Mouse (Mus musculus): ENCODE data around the gene Tmem44. TPM values are rescaled to one million over a fixed set of nuclear protein-coding genes. Genes with fewer than 3 reads are reported as not detected.

The Tmem44 gene
- total RNA-seq, 4 experiments from 2014 or later: 0.82 to 1.6 (median 1.3) TPM

- DNase-seq (ENCODE audit: low spot score in 2 of 2): peak; percentile 37 to 53
Measured at GRCm38 (mm10) chr16:30552621-30553338, 2.1 kb upstream of the Tmem44 start.

- DNase-seq (ENCODE audit: low spot score in 2 of 2): peak; percentile 46 to 52
Measured at GRCm38 (mm10) chr16:30549966-30550747, 485 bp downstream of the Tmem44 start.

- DNase-seq (ENCODE audit: low spot score in 2 of 2): no peak
Measured at GRCm38 (mm10) chr16:30549516-30549915, 1.1 kb downstream of the Tmem44 start.

- no peak for DNase-seq (ENCODE audit: low spot score in 2 of 2)
Measured at GRCm38 (mm10) chr16:30548291-30548690, 2.4 kb downstream of the Tmem44 start.

GRCm38 (mm10) chr16:30544693-30545092, 5.9 kb downstream of the Tmem44 start:
- no peak for DNase-seq (ENCODE audit: low spot score in 2 of 2)

GRCm38 (mm10) chr16:30543386-30543785, 7.3 kb downstream of the Tmem44 start:
- no peak for DNase-seq (ENCODE audit: low spot score in 2 of 2)

GRCm38 (mm10) chr16:30542826-30543225, 7.8 kb downstream of the Tmem44 start:
- DNase-seq (ENCODE audit: low spot score in 2 of 2): no peak

GRCm38 (mm10) chr16:30540107-30541001, 10.3 kb downstream of the Tmem44 start:
- DNase-seq (ENCODE audit: low spot score in 2 of 2): no peak

GRCm38 (mm10) chr16:30539433-30539832, 11.2 kb downstream of the Tmem44 start:
- no peak for DNase-seq (ENCODE audit: low spot score in 2 of 2)

- no peak for DNase-seq (ENCODE audit: low spot score in 2 of 2)
Measured at GRCm38 (mm10) chr16:30535075-30535474, 15.6 kb downstream of the Tmem44 start.

GRCm38 (mm10) chr16:30533592-30533991, 17.1 kb downstream of the Tmem44 start:
- DNase-seq (ENCODE audit: low spot score in 2 of 2): no peak

GRCm38 (mm10) chr16:30532929-30533328, 17.7 kb downstream of the Tmem44 start:
- DNase-seq (ENCODE audit: low spot score in 2 of 2): no peak

GRCm38 (mm10) chr16:30531761-30532406, 18.8 kb downstream of the Tmem44 start:
- DNase-seq (ENCODE audit: low spot score in 2 of 2): no peak

- no peak for DNase-seq (ENCODE audit: low spot score in 2 of 2)
Measured at GRCm38 (mm10) chr16:30530815-30531214, 19.8 kb downstream of the Tmem44 start.

GRCm38 (mm10) chr16:30528386-30528785, 22.3 kb downstream of the Tmem44 start:
- DNase-seq (ENCODE audit: low spot score in 2 of 2): no peak

- DNase-seq (ENCODE audit: low spot score in 2 of 2): no peak
Measured at GRCm38 (mm10) chr16:30527889-30528288, 22.8 kb downstream of the Tmem44 start.

GRCm38 (mm10) chr16:30525756-30526155, 24.9 kb downstream of the Tmem44 start:
- no peak for DNase-seq (ENCODE audit: low spot score in 2 of 2)

- DNase-seq (ENCODE audit: low spot score in 2 of 2): no peak
Measured at GRCm38 (mm10) chr16:30524481-30524880, 26.2 kb downstream of the Tmem44 start.

GRCm38 (mm10) chr16:30522253-30522940, 28.2 kb downstream of the Tmem44 start:
- no peak for DNase-seq (ENCODE audit: low spot score in 2 of 2)

- DNase-seq (ENCODE audit: low spot score in 2 of 2): no peak
Measured at GRCm38 (mm10) chr16:30521147-30521546, 29.5 kb downstream of the Tmem44 start.

Data from gastrocnemius, adult 8-10 months (tissue).